Mouse (Mus musculus) MEL (cell line): ENCODE data around the gene Ano5.

Experiments
- BHLHE40 ChIP-seq: IDR thresholded peaks from 2 replicates; pipeline ENCODE4 v1.6.1; 2012; ENCODE audit warnings: low read depth, mild to moderate bottlenecking, inconsistent platforms, low read length, improper control_type of control experiment, borderline replicate concordance
- CTCF ChIP-seq, 3 experiments: IDR thresholded peaks in 2 of 3; conservative IDR thresholded peaks in 1 of 3; 2 replicates each; pipeline ENCODE4 v1.5.1; 2011 to 2012; ENCODE audit warnings: low read length in 3 of 3, low read depth in 2 of 3, mild to moderate bottlenecking in 2 of 3, improper control_type of control experiment in 1 of 3, inconsistent platforms in 1 of 3, mixed read lengths in 1 of 3, moderate library complexity in 1 of 3; ENCODE audit not compliant: control insufficient read depth in 1 of 3, insufficient read depth in 1 of 3, poor library complexity in 1 of 3, severe bottlenecking in 1 of 3
- EP300 ChIP-seq, 2 experiments: IDR thresholded peaks; 2 replicates each; pipeline ENCODE4 v1.6.1; 2011; ENCODE audit warnings: improper control_type of control experiment in 2 of 2, low read length in 2 of 2, low read depth in 1 of 2, mild to moderate bottlenecking in 1 of 2
- GATA1 ChIP-seq: IDR thresholded peaks from 2 replicates; pipeline ENCODE4 v1.6.1; 2011; ENCODE audit warnings: low read depth, low read length, improper control_type of control experiment
- MAFK ChIP-seq: IDR thresholded peaks from 2 replicates; pipeline ENCODE4 v1.6.1; 2011; ENCODE audit warnings: low read depth, mild to moderate bottlenecking, low read length, improper control_type of control experiment, borderline replicate concordance
- MAX ChIP-seq: IDR thresholded peaks from 2 replicates; pipeline ENCODE4 v1.6.1; 2011; ENCODE audit warnings: low read length, improper control_type of control experiment
- MAZ ChIP-seq: IDR thresholded peaks from 2 replicates; pipeline ENCODE4 v1.6.1; 2012; ENCODE audit warnings: low read depth, mild to moderate bottlenecking, inconsistent platforms, low read length, improper control_type of control experiment
- MXI1 ChIP-seq: IDR thresholded peaks from 2 replicates; pipeline ENCODE4 v1.6.1; 2011; ENCODE audit warnings: mild to moderate bottlenecking, low read depth, low read length, improper control_type of control experiment
- MYC ChIP-seq: IDR thresholded peaks from 2 replicates; pipeline ENCODE4 v1.6.1; 2011; ENCODE audit warnings: low read depth, mild to moderate bottlenecking, low read length, improper control_type of control experiment, moderate library complexity
- POLR2A ChIP-seq, 2 experiments: IDR thresholded peaks; 2 replicates each; pipeline ENCODE4 v1.6.1; 2011 to 2012; ENCODE audit warnings: low read length in 2 of 2, mild to moderate bottlenecking in 2 of 2, control low read depth in 1 of 2, improper control_type of control experiment in 1 of 2, low read depth in 1 of 2, moderate library complexity in 1 of 2; ENCODE audit not compliant: control insufficient read depth in 1 of 2, insufficient read depth in 1 of 2, poor library complexity in 1 of 2
- TAL1 ChIP-seq: IDR thresholded peaks from 2 replicates; pipeline ENCODE4 v1.6.1; 2012; ENCODE audit warnings: mild to moderate bottlenecking, inconsistent platforms, low read length, moderate library complexity, mixed read lengths
- USF1 ChIP-seq: IDR thresholded peaks from 2 replicates; pipeline ENCODE4 v1.6.1; 2014; ENCODE audit warnings: low read depth, mild to moderate bottlenecking, inconsistent platforms, low read length, improper control_type of control experiment, moderate library complexity
- ZC3H11A ChIP-seq: IDR thresholded peaks from 2 replicates; pipeline ENCODE4 v1.6.1; 2012; ENCODE audit warnings: low read depth, mild to moderate bottlenecking, inconsistent platforms, low read length, improper control_type of control experiment
- ZNF384 ChIP-seq: IDR thresholded peaks from 2 replicates; pipeline ENCODE4 v1.6.1; 2012; ENCODE audit warnings: low read depth, mild to moderate bottlenecking, inconsistent platforms, low read length, improper control_type of control experiment

DNA sequence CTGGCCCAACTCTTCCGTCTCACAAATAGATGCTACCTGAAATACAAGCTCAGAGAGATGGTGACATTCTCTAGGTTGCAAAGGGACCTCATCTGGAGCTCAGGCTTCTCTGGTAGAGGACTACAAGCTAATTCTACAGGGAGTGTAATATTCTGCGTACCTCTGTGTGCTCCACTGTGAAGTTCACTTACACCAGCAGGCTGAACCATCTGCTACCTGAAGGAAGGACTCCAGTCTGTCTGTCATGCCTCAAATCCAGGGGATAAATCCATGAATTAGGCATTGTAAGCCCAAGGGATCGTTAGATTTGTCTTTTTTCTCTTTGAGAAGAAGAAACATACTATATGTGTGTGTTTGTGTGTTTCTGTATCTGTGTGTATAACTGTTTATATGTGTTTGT is 120.3 kb downstream of the Ano5 start:
- TF ChIP-seq GATA1: no peak
- TF ChIP-seq ZNF384: no peak
- TF ChIP-seq EP300 (IDR thresholded peaks at IDR 0.05; ENCODE audit: low read depth in 1 of 2, low read length in 2 of 2): no peak
- TF ChIP-seq ZC3H11A: no peak
- no peak for TF ChIP-seq CTCF (IDR thresholded peaks at IDR 0.05 in 2 of 3, conservative IDR thresholded peaks at IDR 0.05 in 1 of 3; ENCODE audit: control insufficient read depth in 1 of 3, insufficient read depth in 1 of 3, low read depth in 2 of 3, low read length in 3 of 3, poor library complexity in 1 of 3, severe bottlenecking in 1 of 3)
- TF ChIP-seq USF1: no peak
- no peak for TF ChIP-seq MAFK
- TF ChIP-seq TAL1: no peak
- no peak for TF ChIP-seq POLR2A (IDR thresholded peaks at IDR 0.05; ENCODE audit: control insufficient read depth in 1 of 2, insufficient read depth in 1 of 2, low read depth in 1 of 2, low read length in 2 of 2, poor library complexity in 1 of 2)
- TF ChIP-seq MYC: no peak
- no peak for TF ChIP-seq MAZ
- no peak for TF ChIP-seq MXI1
- no peak for TF ChIP-seq BHLHE40
- TF ChIP-seq MAX: no peak
